Mouse (Mus musculus) small intestine, adult 2 months (tissue): ENCODE results near the gene Gm20388.

Experiments used
- CTCF ChIP-seq: fragments of 200-500 bp; IDR thresholded peaks from 2 replicates; pipeline ENCODE4 v1.5.1; 2012; ENCODE audit warnings: low read depth, mild to moderate bottlenecking, control low read depth, inconsistent platforms, low read length, moderate library complexity, mixed read lengths; ENCODE audit not compliant: insufficient replicate concordance, insufficient read length; ENCODE audit errors: extremely low read depth
- POLR2A ChIP-seq: fragments of 200-500 bp; IDR thresholded peaks from 2 replicates; pipeline ENCODE4 v1.6.1; 2012; ENCODE audit warnings: low read depth, mild to moderate bottlenecking, control low read depth, inconsistent platforms, low read length, moderate library complexity

GRCm38 (mm10) chr8:123978166-123978838, 4067.7 kb downstream of the Gm20388 start:
- no peak for TF ChIP-seq POLR2A
- TF ChIP-seq CTCF: no peak
